Mouse (Mus musculus) thymus, adult 2 months (tissue): Measurements from ENCODE around the gene Dcpp2.

Experiments
- CTCF ChIP-seq: fragments of 200-500 bp; IDR thresholded peaks from 2 replicates; pipeline ENCODE4 v1.5.1; 2012; ENCODE audit warnings: mild to moderate bottlenecking, control low read depth, low read length, moderate library complexity, borderline replicate concordance; ENCODE audit not compliant: control insufficient read depth, poor library complexity, insufficient read depth; ENCODE audit errors: extremely low read depth
- POLR2A ChIP-seq: fragments of 200-500 bp; IDR thresholded peaks from 2 replicates; pipeline ENCODE4 v1.6.1; 2012; ENCODE audit warnings: mild to moderate bottlenecking, low read length, control low read depth, moderate library complexity; ENCODE audit not compliant: control insufficient read depth, poor library complexity, insufficient read depth; ENCODE audit errors: extremely low read depth

DNA sequence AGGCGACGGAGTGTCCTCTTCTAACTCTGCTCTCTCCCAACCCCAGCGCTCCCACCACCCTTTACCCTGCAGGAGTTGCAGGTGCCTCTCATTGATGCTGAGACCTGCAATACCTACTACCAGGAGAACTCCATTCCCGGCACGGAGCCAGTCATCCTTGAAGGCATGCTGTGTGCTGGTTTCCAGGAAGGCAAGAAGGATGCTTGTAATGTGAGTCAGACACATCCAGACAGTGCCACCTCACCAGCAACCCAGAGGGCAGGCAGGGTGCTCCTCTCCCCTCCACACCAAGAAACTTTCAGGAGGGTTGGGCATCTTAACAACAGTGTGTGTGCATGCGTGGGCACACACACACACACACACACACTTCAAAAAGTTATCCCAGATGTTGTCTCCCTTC lies 23.5 kb upstream of the Dcpp2 start:
- TF ChIP-seq POLR2A (no peak), CTCF (no peak)
